Mouse (Mus musculus) activated CD4-positive, CD25-positive, alpha-beta regulatory T cell, adult 4 months (primary cell): ENCODE results near the gene Camk2g. TPM values are rescaled to one million over a fixed set of nuclear protein-coding genes. Genes with fewer than 3 reads are reported as not detected.
"Not testable (repeated sequence)": the region's sequence is repeated elsewhere in the genome, so short reads cannot be mapped to it uniquely, and the experiment has no call there.

Experiments
- ATAC-seq: one replicate; pipeline ENCODE4 v1.8.0; 2017
- polyA plus RNA-seq, 2 experiments: library from polyadenylated mRNA; unstranded; fragments of 100-300 nt; shearing (Covaris generic); gene quantifications; one replicate each; pipeline ENCODE4 v1.2.1; 2017

The Camk2g gene
- polyA plus RNA-seq, 2 experiments from 2014 or later: 21.9 to 29.4 TPM

- ATAC-seq: no peak
Observed at GRCm38 (mm10) chr14:20735892-20736390, 57.9 kb downstream of the Camk2g start.

GRCm38 (mm10) chr14:20735052-20735451 lies 58.8 kb downstream of the Camk2g start:
- ATAC-seq: no peak

- peak; percentile 93 for ATAC-seq
Observed at GRCm38 (mm10) chr14:20733952-20734774, 59.7 kb downstream of the Camk2g start, which contains the start of gene Ndst2. Gene Ndst2, minus strand, starts transcription at chr14:20734562.

GRCm38 (mm10) chr14:20733041-20733951 lies 60.6 kb downstream of the Camk2g start:
- ATAC-seq: no peak

- no peak for ATAC-seq
Observed at GRCm38 (mm10) chr14:20730853-20731602, 62.9 kb downstream of the Camk2g start.

GRCm38 (mm10) chr14:20729871-20730270 lies 64.0 kb downstream of the Camk2g start:
- no peak for ATAC-seq

- ATAC-seq: no peak
Observed at GRCm38 (mm10) chr14:20725660-20726339, 68.1 kb downstream of the Camk2g start.

- ATAC-seq: no peak
Observed at GRCm38 (mm10) chr14:20724043-20724442, 69.8 kb downstream of the Camk2g start.

GRCm38 (mm10) chr14:20723006-20723405 lies 70.9 kb downstream of the Camk2g start:
- ATAC-seq: no peak

GRCm38 (mm10) chr14:20721371-20721770 lies 72.5 kb downstream of the Camk2g start:
- ATAC-seq: no peak

GRCm38 (mm10) chr14:20719767-20720166 lies 74.1 kb downstream of the Camk2g start:
- ATAC-seq: no peak

- ATAC-seq: no peak
Observed at GRCm38 (mm10) chr14:20718443-20718842, 75.4 kb downstream of the Camk2g start.

- no peak for ATAC-seq
Observed at GRCm38 (mm10) chr14:20713832-20714231, 80.1 kb downstream of the Camk2g start.

GRCm38 (mm10) chr14:20708239-20708638 lies 85.6 kb downstream of the Camk2g start:
- ATAC-seq: peak; percentile 38

GRCm38 (mm10) chr14:20707201-20708190 lies 86.4 kb downstream of the Camk2g start, which contains the start of gene Zswim8:
Gene Zswim8, plus strand, starts transcription at chr14:20707552.
- ATAC-seq: peak; percentile 60

GRCm38 (mm10) chr14:20703461-20703860 lies 90.4 kb downstream of the Camk2g start:
- ATAC-seq: not testable (repeated sequence)

- ATAC-seq: peak; percentile 65
Observed at GRCm38 (mm10) chr14:20702741-20703381, 91.0 kb downstream of the Camk2g start, which contains the start of gene Chchd1. Gene Chchd1, plus strand, starts transcription at chr14:20703006.

GRCm38 (mm10) chr14:20702096-20702740 lies 91.7 kb downstream of the Camk2g start:
- ATAC-seq: no peak

GRCm38 (mm10) chr14:20701554-20701953 lies 92.3 kb downstream of the Camk2g start:
- no peak for ATAC-seq
